Mouse (Mus musculus) adrenal gland, postnatal 36 days (tissue): ENCODE measurements around the gene Plin3. TPM values are rescaled to one million over a fixed set of nuclear protein-coding genes. Genes with fewer than 3 reads are reported as not detected.

Experiments used
- DNase-seq, 2 experiments: peaks; one replicate each; pipeline ENCODE4 v3.0.0; 2021; ENCODE audit warnings: mixed read lengths in 1 of 2
- total RNA-seq, 2 experiments: library from RNA; stranded (reverse); gene quantifications; 2 replicates each; pipeline ENCODE4 v1.2.3; 2021

The Plin3 gene
- total RNA-seq, 2 experiments from 2014 or later: 51.4 to 106 TPM

GRCm38 (mm10) chr17:56302363-56302996 is 9.8 kb upstream of the Plin3 start:
- DNase-seq: peak; percentile 54 to 73

- DNase-seq: no peak
Measured at GRCm38 (mm10) chr17:56300186-56300585, 7.5 kb upstream of the Plin3 start, which contains the start of gene Arrdc5. Gene Arrdc5, minus strand, starts transcription at chr17:56300286.

- no peak for DNase-seq
Measured at GRCm38 (mm10) chr17:56298238-56298637, 5.6 kb upstream of the Plin3 start.

- DNase-seq: no peak
Measured at GRCm38 (mm10) chr17:56296201-56296600, 3.5 kb upstream of the Plin3 start.

GRCm38 (mm10) chr17:56294241-56294640 is 1.6 kb upstream of the Plin3 start:
- DNase-seq: no peak

GRCm38 (mm10) chr17:56293291-56293690 is 618 bp upstream of the Plin3 start:
- DNase-seq: no peak

- no peak for DNase-seq
Measured at GRCm38 (mm10) chr17:56291826-56292475, 722 bp downstream of the Plin3 start.

- peak; percentile 93 to 94 for DNase-seq
Measured at GRCm38 (mm10) chr17:56291171-56291511, 1.5 kb downstream of the Plin3 start.

- peak; percentile 98 to 99 for DNase-seq
Measured at GRCm38 (mm10) chr17:56290388-56291170, 2.1 kb downstream of the Plin3 start.

- DNase-seq: peak; percentile 64 to 74
Measured at GRCm38 (mm10) chr17:56289371-56290331, 3.0 kb downstream of the Plin3 start.

GRCm38 (mm10) chr17:56288866-56289265 is 3.8 kb downstream of the Plin3 start:
- no peak for DNase-seq

- DNase-seq: peak; percentile 79 to 81
Measured at GRCm38 (mm10) chr17:56287830-56288229, 4.8 kb downstream of the Plin3 start.

- DNase-seq: no peak
Measured at GRCm38 (mm10) chr17:56285995-56286394, 6.7 kb downstream of the Plin3 start.

GRCm38 (mm10) chr17:56283316-56283715 is 9.4 kb downstream of the Plin3 start:
- no peak for DNase-seq

- no peak for DNase-seq
Measured at GRCm38 (mm10) chr17:56282802-56283201, 9.9 kb downstream of the Plin3 start.

- DNase-seq: no peak
Measured at GRCm38 (mm10) chr17:56281193-56281592, 11.5 kb downstream of the Plin3 start.

GRCm38 (mm10) chr17:56279481-56280155 is 13.1 kb downstream of the Plin3 start:
- DNase-seq: peak; percentile 47 to 57

GRCm38 (mm10) chr17:56278340-56278739 is 14.3 kb downstream of the Plin3 start:
- no peak for DNase-seq

- no peak for DNase-seq
Measured at GRCm38 (mm10) chr17:56277567-56277893, 15.1 kb downstream of the Plin3 start.

GRCm38 (mm10) chr17:56276643-56277566 is 15.8 kb downstream of the Plin3 start, which contains the start of gene Ticam1:
Gene Ticam1, minus strand, starts transcription at chr17:56276786.
- peak; percentile 93 to 94 for DNase-seq
